Mouse (Mus musculus): ENCODE results near the gene Bcas3.
A peak's percentile ranks its signal among the peaks of the same experiment; 100 is the strongest.
"Not testable (repeated sequence)": the region's sequence is repeated elsewhere in the genome, so short reads cannot be mapped to it uniquely, and the experiment has no call there.

Gene Bcas3

DNA sequence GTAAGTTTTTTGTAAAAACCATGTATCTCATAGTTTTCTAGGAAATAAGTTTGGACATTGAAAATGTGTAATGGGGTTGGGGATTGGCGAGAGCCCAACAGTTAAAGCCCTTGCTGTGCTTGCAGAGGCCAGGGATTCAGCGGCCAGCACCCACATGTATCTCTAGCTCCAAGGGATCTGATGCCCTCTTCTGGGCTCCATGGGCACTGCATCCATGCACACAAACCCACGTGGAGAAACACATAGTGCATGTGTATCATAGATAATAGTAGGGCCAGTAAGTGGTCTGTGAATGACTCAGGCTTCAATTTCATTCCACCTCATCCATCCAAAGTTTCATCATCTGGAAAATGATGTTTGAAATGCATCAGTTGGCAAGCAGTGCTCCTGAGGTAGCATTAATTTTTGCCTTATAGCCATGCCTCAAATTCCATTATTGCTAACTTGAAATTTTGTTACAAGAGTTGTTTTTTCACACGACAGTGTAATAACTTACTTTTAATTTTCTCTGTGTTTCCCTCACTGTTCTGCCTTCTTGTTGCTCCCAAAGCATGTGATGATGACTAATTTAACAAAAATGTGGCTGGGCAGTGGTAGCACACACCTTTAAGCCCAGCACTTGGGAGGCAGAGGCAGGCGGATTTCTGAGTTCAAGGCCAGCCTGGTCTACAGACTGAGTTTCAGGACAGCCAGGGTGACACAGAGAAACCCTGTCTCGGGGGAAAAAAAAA, 129.9 kb downstream of the Bcas3 start:
- DNase-seq (ENCODE audit: low read depth): peak; percentile 36

- no peak for DNase-seq (ENCODE audit: low read depth)
Measured at GRCm38 (mm10) chr11:85485197-85485940, 132.4 kb downstream of the Bcas3 start.

DNA sequence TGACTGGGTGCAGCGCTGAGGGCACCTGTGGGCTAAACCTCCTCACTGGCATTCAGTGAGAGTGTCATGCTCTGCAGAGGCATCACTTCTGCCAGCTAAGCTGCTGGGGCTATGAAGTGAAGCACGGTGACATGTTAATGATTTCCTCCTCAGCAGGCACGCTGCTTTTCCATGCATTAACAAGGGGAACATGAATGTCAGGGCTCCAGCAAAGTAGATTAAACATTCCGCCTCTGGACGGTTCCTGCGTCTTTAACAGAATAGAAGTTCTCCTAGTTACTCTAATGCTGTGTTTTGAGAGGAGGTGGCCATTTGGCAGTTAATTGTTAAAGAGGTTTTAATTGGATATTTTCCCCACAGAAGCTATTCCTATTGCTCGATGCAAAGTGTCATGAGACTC, 134.5 kb downstream of the Bcas3 start:
- no peak for DNase-seq (ENCODE audit: low read depth)

DNA sequence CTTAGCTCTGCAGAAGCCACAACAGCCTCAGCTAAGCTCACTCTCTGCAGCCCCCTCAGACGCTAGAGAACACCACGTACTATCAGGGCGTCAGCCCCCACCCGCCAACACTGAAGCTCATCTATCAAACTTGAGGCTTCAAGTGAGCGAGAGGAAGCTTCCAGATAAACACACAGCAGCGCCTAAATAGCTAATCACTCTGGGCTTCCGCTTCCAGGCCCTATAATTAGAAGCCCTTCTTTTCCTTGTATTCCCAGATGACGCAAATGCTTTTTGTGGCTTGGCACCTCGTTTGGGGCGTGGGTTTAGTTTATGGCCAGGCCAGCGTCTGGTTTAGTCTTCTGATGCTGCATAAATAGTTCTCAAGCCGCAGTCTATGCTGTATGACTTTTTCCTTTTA, 139.3 kb downstream of the Bcas3 start:
- DNase-seq (ENCODE audit: low read depth): no peak

DNA sequence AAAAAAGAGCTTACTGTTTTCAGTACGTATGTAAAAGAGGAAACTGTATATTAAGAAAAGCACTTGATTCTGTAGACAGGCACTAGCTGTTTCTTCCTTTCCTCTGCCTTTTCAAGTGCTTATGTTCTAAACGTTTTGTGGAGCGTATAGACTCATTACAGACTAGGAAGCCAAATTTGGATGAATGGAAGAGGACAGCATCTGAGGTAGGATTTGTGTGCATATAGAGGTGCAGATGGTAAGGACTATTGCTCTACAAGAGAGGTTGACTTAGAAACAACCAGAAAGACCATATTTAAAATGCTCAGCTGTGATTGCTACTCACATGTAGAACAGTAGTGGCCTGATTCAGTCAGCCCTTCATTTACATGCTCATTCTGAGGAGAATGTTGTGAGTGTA, 139.7 kb downstream of the Bcas3 start:
- DNase-seq (ENCODE audit: low read depth): no peak

DNA sequence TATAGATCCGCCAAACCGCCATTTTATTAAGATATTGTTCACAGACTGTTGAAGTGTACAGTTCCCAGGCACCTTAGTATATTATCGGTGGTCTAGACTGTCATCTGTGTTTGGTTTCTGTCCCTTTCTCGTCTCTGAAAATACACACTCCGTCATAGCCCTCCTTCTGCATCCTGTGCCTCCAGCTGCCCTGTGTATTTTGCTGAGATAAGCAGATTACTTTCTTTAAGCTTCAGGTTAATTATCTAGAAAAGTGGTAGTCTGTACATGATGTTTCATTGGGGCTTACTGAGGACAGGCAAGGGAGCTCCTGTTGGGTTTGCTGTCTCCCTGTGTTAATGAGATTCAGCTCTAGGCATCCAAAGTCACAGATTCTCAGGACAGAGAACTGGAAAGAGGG, 146.6 kb downstream of the Bcas3 start:
- DNase-seq (ENCODE audit: low read depth): no peak

- DNase-seq (ENCODE audit: low read depth): no peak
Measured at GRCm38 (mm10) chr11:85502031-85502430, 149.1 kb downstream of the Bcas3 start.

GRCm38 (mm10) chr11:85504812-85505211, 151.8 kb downstream of the Bcas3 start:
- DNase-seq (ENCODE audit: low read depth): not testable (repeated sequence)

DNA sequence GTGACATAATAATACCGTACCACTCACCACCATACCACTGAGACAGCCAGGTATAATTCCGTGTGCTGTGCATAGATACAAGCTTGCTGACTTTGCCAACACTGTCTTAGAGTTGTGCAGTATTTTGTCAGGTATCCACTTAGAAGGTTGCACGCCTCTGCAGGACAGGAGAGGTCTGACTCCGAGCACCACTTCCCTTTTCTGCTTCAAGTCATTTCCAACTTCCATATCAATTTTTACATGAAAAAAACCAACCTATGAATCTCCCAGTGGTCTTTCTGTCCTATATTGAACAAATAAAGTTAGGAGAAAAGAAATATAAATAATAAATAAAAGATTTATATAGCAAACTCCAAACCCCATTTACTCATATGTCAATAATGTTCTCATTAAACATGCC, 152.8 kb downstream of the Bcas3 start:
- no peak for DNase-seq (ENCODE audit: low read depth)

- no peak for DNase-seq (ENCODE audit: low read depth)
Measured at GRCm38 (mm10) chr11:85509334-85509733, 156.4 kb downstream of the Bcas3 start.

DNA sequence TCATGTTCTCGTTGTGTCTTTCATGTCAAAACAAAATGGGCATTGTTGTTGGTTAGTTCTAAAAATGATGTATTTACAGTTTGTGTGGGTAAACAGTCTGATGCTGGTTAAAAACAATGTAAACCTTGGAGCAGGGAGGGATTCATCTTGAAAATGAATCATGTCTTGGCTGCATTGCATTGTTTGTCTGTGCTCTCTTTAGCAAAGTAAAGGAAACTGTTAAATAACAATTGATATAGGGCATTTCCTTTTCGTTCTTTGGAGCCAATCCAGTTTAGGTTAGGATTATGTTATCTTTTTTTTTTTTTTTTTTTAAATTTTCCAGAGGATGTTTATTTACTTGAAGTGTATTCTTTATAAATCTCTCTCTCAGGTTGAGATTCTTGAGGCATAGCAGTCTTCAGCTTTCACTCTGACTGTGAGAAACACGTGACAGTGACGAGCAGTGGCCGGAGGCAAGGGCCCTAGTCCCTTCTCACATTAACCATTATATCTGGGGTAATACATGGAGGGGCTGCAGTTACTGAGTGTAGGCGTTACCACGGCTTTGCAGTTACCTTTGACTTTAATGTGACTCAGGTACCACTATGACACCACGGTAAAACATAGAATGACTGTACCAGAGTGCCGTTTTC, 158.4 kb downstream of the Bcas3 start:
- DNase-seq (ENCODE audit: low read depth): no peak

DNA sequence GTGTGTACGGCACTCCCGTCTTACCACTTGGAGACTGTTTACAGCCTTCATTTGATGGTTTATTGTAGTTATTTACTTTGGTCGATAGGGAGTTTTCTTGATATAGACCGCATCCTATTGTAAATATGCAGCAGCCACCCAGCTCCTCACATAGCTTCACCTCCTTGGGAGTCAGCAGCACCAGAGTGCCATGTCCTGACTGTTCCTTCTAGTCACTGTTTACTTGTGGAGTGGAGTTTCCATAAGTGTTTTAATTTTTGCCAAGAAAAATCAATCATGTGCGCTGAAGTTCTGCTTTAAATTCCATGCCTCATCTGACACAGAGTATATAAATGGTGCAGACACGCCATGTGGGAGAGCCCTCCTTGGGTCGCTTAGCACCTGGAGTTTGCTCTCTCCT, 163.8 kb downstream of the Bcas3 start:
- DNase-seq (ENCODE audit: low read depth): no peak

DNA sequence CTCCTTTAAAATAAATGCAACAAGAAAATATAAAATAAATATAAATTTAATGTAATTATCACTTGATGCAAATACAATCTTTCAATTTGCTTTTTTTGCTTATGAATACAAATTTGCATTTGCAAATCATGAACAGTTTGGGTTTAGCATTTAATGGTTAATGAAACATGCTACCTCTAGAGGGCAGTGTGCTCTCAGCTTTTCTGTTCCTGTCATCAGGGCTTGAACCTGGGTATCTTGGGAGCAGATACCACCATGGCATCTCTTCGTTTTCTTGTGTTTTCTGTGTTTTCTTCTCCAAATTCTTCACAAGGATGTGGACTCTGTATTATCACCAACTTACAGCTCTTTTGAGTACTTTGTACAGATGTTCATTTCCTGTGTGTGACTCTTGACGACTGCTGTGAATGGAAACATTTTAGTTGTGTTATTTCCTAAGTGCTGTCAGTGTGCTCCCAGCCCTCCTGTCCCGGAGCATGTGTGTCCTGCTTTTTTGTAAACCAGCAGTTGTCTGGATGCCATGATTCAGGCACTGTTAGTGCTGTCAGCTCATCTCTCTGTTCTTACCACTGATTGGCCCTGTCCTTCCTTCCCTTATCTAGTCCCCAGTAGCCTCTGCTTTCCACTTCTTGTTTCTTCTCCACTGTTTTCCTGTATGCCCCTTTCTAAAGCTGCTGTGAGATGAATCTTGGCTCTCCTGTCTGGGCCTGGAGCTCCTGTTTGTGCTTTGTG, 165.2 kb downstream of the Bcas3 start:
- DNase-seq (ENCODE audit: low read depth): peak; percentile 45

DNA sequence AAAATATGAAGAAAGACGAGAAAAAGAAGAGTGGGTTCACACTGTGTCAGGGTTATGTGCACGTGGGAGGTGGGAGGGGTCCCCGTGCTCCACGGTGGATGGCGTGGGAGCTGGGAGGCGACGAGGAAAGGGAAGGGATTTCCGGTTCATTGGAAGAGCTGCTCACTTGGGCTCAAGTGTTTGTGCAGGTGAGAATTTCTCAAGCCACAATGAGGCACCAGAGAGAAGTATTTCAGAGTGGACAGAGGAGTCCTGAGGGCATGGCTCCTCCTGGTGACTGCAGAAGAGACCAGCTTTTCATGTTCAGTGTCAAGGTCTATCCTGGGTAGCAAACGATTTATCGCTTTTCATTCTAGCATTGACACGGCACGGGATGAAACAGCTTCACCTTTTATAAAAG, 167.3 kb downstream of the Bcas3 start:
- DNase-seq (ENCODE audit: low read depth): no peak

DNA sequence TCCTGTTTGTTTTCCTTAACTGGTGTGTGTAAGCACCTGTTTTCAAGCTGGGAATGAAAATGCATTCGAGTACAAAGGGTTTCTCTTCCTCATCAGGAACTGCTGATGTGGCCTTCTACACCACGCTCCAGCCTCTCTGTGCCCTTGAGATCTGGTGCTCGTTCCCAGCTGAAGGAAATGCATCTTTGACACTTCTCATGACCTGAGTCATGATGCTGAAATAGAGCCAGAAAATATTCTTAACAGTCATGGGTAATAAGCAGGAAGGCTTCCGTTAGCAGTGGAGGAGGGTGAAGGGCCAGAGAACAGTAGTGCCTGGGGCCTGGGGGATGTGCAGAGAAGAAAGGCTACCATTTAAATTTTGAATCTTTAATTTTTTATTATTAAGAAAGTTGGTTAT, 168.0 kb downstream of the Bcas3 start:
- no peak for DNase-seq (ENCODE audit: low read depth)

DNA sequence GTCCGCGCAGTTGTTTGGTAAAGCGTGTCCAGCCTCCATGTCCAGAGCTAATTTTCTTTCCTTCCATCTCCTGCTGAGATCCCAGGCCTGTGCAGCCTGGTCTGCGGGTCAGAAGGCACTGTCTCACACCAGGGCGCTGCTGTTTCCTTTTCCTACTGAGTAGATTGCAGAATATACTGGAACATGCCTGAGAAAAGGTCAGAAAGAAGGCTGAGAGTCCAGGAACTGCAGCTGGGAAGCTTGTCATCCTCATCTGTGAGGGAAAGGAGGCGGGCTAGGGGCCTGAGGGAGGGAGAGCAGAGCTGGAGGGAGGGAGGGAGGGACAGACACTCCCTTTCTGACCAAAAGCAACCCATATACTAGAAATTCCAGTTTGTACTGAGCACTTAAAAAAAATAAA, 170.7 kb downstream of the Bcas3 start:
- DNase-seq (ENCODE audit: low read depth): no peak

GRCm38 (mm10) chr11:85524186-85524585, 171.2 kb downstream of the Bcas3 start:
- DNase-seq (ENCODE audit: low read depth): peak; percentile 31

GRCm38 (mm10) chr11:85524841-85525500, 172.0 kb downstream of the Bcas3 start:
- no peak for DNase-seq (ENCODE audit: low read depth)

DNA sequence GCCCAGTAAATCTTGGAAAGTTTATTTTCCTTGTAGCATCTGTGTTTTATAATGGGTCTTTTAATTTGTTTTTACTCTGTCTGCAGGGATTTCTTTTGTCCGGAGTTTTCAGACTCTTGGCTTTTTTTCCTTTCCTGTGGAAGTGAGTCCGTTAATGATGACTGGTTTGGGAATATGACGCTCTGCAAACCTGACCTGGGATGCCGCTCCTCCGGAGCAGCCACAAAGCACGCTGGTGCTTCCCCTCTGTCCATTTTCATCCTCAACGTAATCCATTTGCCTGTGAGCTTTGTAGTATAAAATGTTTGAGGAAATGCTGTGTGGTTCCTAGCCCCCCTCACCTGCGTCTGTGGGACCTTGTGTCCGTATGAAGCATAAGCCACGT, 172.5 kb downstream of the Bcas3 start:
- no peak for DNase-seq (ENCODE audit: low read depth)

DNA sequence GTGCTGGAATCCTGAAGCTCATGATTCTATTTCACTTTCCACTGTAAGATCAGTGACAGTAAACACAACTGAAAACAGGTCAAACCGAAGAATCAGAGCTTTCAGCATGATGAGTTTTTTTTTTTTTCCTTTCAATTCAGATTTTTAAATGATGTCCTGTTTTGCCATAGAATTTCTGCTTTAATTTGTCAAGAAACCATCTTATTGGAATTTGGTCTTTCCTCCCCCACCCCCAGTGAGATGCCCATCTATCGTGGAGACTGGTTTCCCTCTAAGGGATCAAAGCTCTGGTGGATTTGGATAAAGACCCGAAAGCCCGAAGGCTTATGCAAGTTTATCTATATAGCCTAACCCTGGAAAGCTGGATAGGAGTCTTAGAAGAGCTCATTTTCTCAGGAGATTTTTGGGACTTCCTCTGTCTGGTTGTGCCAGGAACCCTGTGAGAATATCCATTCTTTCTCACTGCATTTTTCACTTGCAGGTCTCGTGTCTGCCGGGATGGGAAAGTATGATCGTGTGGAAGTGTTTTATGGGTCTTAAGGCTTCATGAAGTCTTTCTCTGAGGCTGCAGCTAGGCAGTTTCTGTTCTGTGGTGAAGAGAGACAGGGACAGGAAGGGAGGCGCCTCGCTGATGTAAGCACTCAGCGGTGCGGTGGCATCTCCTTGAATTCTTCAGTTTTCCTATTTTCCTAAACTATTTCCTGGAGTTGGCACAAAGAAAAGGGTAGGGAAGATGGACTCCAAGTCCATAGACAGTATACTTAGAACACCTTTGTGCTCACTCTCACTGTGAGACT, 173.2 kb downstream of the Bcas3 start:
- no peak for DNase-seq (ENCODE audit: low read depth)

GRCm38 (mm10) chr11:85527261-85527660, 174.3 kb downstream of the Bcas3 start:
- DNase-seq (ENCODE audit: low read depth): no peak
